Mouse (Mus musculus): ENCODE measurements at regions not wholly inside any gene's neighbourhood (a gene's known extent, or its start where the extent isn't known, plus 50 kb on each side); places are given as distances from the start of the nearest gene placed in this dataset.

DNA sequence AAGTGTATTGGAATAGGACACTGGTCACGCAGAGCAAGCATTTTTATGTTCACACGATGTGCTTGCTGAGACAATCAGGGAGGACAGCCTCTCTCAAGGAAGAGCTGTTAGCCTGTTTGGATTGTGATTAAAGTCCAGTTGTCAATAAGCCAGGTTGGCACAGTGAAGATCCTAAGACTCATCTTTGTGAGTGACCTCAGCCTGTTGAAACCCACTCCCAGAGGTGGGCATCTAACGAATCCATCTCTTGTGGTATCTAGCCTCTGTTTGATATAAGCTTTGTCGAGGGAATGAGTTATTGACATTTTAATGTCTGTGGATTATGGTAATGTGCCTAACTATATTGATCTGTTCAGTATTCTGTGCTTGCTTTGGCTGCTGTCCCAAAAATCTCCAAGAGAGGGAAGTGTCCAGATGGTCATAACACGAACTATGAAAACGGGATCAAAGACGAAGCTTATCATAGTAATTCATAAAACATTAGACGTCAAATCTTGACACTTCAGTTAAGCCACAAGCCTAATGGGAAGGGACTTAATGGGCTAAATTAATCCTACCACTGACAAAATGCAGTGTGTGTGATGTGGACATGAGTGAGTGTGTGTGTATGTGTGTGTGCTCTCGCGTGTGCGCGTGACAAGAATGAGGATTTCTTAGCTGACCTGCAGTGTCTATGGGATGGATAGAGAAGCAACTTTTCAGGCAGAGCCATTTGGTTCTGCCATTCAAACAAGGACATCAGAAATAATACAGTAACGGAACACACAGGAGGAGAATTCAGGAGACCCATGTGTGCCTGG, 104.8 kb upstream of the Fer start:
- H3K4me3 ChIP-seq (replicated peaks; ENCODE audit: low read length): no peak overlapping the region
- no peaks in the 10 kb centered on the region for H3K4me1 ChIP-seq (replicated peaks; ENCODE audit: low read depth, low read length)
- no peaks in the 10 kb centered on the region for H3K36me3 ChIP-seq (ENCODE audit: insufficient read depth, low read length)
- H3K27me3 ChIP-seq (ENCODE audit: insufficient read depth, low read length): no peaks in the 10 kb centered on the region
- TF ChIP-seq CTCF (conservative IDR thresholded peaks at IDR 0.05; ENCODE audit: low read length) (no peak), POU5F1 (IDR thresholded peaks at IDR 0.05; ENCODE audit: borderline replicate concordance, low read length) (no peak), NANOG (IDR thresholded peaks at IDR 0.05; ENCODE audit: borderline replicate concordance, low read length) (no peak)
- H3K9me3 ChIP-seq (ENCODE audit: low read length): peaks cover 63% of the 10 kb centered on the region

DNA sequence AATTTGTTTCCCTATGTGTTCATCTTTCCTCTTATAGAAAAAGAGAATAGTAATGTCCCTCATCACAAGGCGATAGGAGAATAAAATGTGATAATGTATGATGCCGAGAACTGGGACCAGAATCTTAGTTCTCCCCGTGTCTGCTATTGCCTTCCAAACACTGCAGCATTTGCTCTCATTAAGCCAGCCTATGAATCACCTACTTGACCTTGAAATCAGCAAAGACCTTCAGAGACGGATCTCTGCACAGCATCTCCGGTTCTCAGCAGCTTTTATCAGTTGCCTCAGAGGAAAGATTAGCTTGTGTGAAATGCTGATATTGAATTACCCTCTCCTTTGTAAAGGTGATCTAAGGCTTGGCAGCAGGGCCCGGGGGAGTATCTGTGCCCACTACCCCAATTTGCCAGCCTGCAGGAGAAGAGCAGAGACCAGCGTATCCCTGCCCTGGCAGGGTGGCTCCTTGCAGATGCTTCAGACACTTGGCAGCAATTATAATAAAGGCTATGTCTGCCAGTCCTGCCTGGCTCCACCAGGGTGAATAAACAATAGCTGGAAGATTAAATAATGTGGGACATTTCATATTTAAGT, 104.0 kb upstream of the Fer start:
- H3K4me1 ChIP-seq (replicated peaks; ENCODE audit: low read depth, low read length): no peaks in the 10 kb centered on the region
- TF ChIP-seq CTCF (conservative IDR thresholded peaks at IDR 0.05; ENCODE audit: low read length) (no peak), NANOG (IDR thresholded peaks at IDR 0.05; ENCODE audit: borderline replicate concordance, low read length) (no peak), POU5F1 (IDR thresholded peaks at IDR 0.05; ENCODE audit: borderline replicate concordance, low read length) (no peak)

DNA sequence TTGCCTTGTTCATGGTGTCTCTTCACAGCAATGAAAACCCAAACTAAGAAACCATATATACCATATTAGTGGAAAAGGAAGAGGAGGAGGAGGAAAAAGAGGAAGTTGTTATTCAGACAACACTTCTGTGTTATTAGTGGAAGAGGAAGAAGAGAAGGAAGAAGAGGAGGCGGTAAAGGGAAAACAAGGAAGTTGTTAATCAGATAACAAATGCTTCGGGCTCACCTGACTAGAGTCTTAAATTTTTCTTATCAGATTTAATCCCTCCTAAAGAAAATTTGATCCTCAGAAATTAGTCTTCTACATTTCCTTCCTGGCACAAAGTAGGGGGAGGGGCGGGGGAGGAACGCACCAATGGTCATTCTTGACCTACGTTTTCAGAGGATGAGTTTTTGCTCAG, 101.8 kb upstream of the Fer start:
- TF ChIP-seq CTCF (conservative IDR thresholded peaks at IDR 0.05; ENCODE audit: low read length) (no peak), NANOG (IDR thresholded peaks at IDR 0.05; ENCODE audit: borderline replicate concordance, low read length) (no peak), POU5F1 (IDR thresholded peaks at IDR 0.05; ENCODE audit: borderline replicate concordance, low read length) (no peak)
- 0 out of 2 replicates have a peak overlapping the region, but pooled peaks have one; percentile 2 for H3K4me3 ChIP-seq (replicated peaks; ENCODE audit: low read length)

More for the DNA sequence above, 104.0 kb upstream of the Fer start:
- Histone ChIP-seq H3K36me3 (ENCODE audit: insufficient read depth, low read length) (no peaks in the 10 kb centered on the region), H3K27me3 (ENCODE audit: insufficient read depth, low read length) (no peaks in the 10 kb centered on the region), H3K4me3 (replicated peaks; ENCODE audit: low read length) (no peak overlapping the region), H3K9me3 (ENCODE audit: low read length) (peaks cover 60% of the 10 kb centered on the region)

DNA sequence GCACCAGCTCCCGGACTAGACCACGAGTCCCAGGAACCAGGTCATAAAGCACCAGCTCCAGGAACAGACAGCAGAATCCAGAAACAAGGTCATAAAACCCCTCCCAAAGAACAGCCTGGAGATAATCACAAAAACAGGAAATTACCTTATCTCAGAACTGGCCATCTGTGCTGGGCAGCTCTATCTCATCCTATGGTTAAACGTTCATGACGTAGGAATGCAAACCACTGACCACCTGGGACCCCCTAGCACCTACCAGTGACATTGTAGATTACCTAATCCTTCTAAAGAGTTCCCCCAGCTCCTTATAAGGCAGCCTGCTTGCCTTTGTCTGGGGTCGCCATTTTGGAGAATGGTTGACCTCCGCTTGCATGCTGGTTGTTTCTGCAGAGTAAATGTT, 91.8 kb upstream of the Fer start:
- peaks cover 39% of the 10 kb centered on the region for H3K9me3 ChIP-seq (ENCODE audit: low read length)
- no peaks in the 10 kb centered on the region for H3K4me1 ChIP-seq (replicated peaks; ENCODE audit: low read depth, low read length)
- H3K36me3 ChIP-seq (ENCODE audit: insufficient read depth, low read length): 0 out of 2 replicates have a peak, but pooled peaks cover 3% of the 10 kb centered on the region
- no peaks in the 10 kb centered on the region for H3K27me3 ChIP-seq (ENCODE audit: insufficient read depth, low read length)
- no peak overlapping the region for H3K4me3 ChIP-seq (replicated peaks; ENCODE audit: low read length)
- no peak for TF ChIP-seq CTCF (conservative IDR thresholded peaks at IDR 0.05; ENCODE audit: low read length)
- TF ChIP-seq NANOG (IDR thresholded peaks at IDR 0.05; ENCODE audit: borderline replicate concordance, low read length): no peak
- TF ChIP-seq POU5F1 (IDR thresholded peaks at IDR 0.05; ENCODE audit: borderline replicate concordance, low read length): no peak

More for the DNA sequence above, 101.8 kb upstream of the Fer start:
- peaks cover 53% of the 10 kb centered on the region for H3K9me3 ChIP-seq (ENCODE audit: low read length)
- no peaks in the 10 kb centered on the region for H3K36me3 ChIP-seq (ENCODE audit: insufficient read depth, low read length)
- no peaks in the 10 kb centered on the region for H3K4me1 ChIP-seq (replicated peaks; ENCODE audit: low read depth, low read length)
- H3K27me3 ChIP-seq (ENCODE audit: insufficient read depth, low read length): no peaks in the 10 kb centered on the region

DNA sequence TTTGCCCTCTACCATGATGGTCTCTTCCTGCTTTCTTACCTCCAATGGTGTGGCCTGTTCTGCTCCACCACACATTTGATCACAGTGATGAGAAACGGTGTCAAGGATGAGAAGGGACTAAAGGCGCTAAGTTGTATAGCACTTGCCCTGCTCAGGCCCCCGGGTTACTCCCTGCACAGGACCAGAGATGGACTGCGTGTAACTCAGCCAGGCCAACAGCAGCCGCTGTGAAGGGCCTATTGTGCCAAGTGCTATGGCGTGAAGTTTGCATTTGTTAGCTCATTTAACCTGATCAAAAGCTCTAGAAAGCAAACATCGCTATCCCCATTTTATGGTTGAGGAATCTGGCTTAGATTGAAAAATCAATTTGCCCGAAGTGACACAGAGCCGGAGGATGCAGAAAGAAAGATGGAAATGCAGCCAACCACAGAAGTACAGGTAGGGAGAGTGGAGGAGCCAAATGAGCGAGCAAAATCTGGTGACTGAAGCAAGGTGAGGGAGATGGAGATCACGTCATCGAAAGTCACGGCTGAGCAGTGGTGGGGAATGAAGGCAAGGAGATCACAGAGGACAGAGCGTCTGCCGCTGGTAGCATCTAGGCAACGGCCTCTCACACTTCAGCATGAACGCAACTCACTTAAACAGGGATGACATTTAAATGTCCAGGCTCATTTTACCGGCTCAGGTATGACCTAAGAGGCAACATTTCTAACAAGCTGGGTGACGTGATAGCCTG, 78.3 kb upstream of the Fer start:
- TF ChIP-seq NANOG (IDR thresholded peaks at IDR 0.05; ENCODE audit: borderline replicate concordance, low read length) (no peak), CTCF (conservative IDR thresholded peaks at IDR 0.05; ENCODE audit: low read length) (no peak), POU5F1 (IDR thresholded peaks at IDR 0.05; ENCODE audit: borderline replicate concordance, low read length) (no peak)
- H3K9me3 ChIP-seq (ENCODE audit: low read length): peaks cover 15% of the 10 kb centered on the region
- H3K4me1 ChIP-seq (replicated peaks; ENCODE audit: low read depth, low read length): peaks cover 5% of the 10 kb centered on the region
- no peak overlapping the region for H3K4me3 ChIP-seq (replicated peaks; ENCODE audit: low read length)
- H3K27me3 ChIP-seq (ENCODE audit: insufficient read depth, low read length): no peaks in the 10 kb centered on the region
- no peaks in the 10 kb centered on the region for H3K36me3 ChIP-seq (ENCODE audit: insufficient read depth, low read length)

DNA sequence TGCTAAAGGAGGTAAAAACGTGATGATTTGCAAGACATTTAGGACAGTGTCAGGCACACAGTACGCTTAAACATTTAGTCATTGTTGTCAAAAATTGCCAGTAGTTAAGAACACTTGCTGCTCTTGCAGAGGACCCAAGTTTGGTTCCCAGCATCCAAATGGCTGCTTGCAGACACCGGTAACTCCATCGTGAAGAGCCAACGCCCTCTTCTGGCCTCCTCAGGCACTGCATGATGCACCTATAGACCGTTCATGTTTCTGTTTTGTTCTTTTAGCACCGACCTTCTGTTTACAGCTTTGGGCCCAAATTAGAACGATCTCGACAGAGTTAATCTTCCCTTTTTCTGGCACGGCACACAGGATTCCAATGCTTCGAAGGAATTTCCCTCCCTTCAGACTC, 76.4 kb upstream of the Fer start:
- H3K36me3 ChIP-seq (ENCODE audit: insufficient read depth, low read length): no peaks in the 10 kb centered on the region
- TF ChIP-seq POU5F1 (IDR thresholded peaks at IDR 0.05; ENCODE audit: borderline replicate concordance, low read length): no peak
- peak; percentile 64 for TF ChIP-seq CTCF (conservative IDR thresholded peaks at IDR 0.05; ENCODE audit: low read length)
- TF ChIP-seq NANOG (IDR thresholded peaks at IDR 0.05; ENCODE audit: borderline replicate concordance, low read length): no peak
- H3K9me3 ChIP-seq (ENCODE audit: low read length): no peaks in the 10 kb centered on the region
- H3K4me3 ChIP-seq (replicated peaks; ENCODE audit: low read length): no peak overlapping the region
- no peaks in the 10 kb centered on the region for H3K27me3 ChIP-seq (ENCODE audit: insufficient read depth, low read length)
- H3K4me1 ChIP-seq (replicated peaks; ENCODE audit: low read depth, low read length): peaks cover 5% of the 10 kb centered on the region

DNA sequence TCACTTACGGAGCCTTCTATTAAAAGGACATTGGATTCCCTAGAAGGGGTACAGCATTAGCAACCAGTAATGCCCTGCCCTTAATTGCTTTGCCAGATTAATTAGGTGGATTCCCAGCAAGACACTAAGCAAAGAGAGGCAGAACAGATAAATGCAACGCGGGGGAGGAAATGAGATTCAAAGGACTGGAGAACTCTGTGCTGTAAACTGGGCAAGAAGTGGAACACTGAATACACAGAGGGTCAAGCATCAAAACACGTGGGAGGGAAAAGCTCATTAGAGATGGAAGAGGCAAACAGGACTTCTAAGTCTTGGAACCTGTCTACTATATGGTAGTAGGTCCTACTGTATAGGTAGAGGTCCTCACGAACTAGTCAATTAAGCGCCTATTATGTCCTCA, 68.5 kb upstream of the Fer start:
- H3K27me3 ChIP-seq (ENCODE audit: insufficient read depth, low read length): no peaks in the 10 kb centered on the region
- H3K4me1 ChIP-seq (replicated peaks; ENCODE audit: low read depth, low read length): no peaks in the 10 kb centered on the region
- no peak for TF ChIP-seq NANOG (IDR thresholded peaks at IDR 0.05; ENCODE audit: borderline replicate concordance, low read length)
- no peak for TF ChIP-seq POU5F1 (IDR thresholded peaks at IDR 0.05; ENCODE audit: borderline replicate concordance, low read length)
- TF ChIP-seq CTCF (conservative IDR thresholded peaks at IDR 0.05; ENCODE audit: low read length): no peak
- H3K36me3 ChIP-seq (ENCODE audit: insufficient read depth, low read length): no peaks in the 10 kb centered on the region
- no peaks in the 10 kb centered on the region for H3K9me3 ChIP-seq (ENCODE audit: low read length)
- H3K4me3 ChIP-seq (replicated peaks; ENCODE audit: low read length): no peak overlapping the region

DNA sequence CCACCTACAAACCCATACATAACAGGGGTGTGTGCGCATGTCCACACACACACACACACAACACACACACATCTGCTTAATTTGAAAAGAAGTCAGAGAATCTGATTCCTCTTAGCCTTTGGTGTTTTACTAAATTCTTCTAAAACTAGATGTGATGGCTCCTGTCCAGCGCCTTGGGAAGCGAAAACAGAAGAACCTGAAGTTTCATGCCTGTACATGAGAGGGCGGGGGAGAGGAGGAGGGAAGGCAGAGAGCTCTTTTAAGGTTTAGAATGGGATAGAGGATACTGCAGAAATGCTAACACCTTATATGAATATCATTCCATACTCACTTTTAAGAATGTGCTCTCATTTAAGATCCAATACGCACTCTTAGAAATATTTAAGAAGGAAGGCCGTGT, 64.5 kb upstream of the Fer start:
- Histone ChIP-seq H3K4me1 (replicated peaks; ENCODE audit: low read depth, low read length) (peaks cover 11% of the 10 kb centered on the region), H3K36me3 (ENCODE audit: insufficient read depth, low read length) (no peaks in the 10 kb centered on the region), H3K27me3 (ENCODE audit: insufficient read depth, low read length) (no peaks in the 10 kb centered on the region), H3K4me3 (replicated peaks; ENCODE audit: low read length) (no peak overlapping the region), H3K9me3 (ENCODE audit: low read length) (no peaks in the 10 kb centered on the region)
- TF ChIP-seq POU5F1 (IDR thresholded peaks at IDR 0.05; ENCODE audit: borderline replicate concordance, low read length) (no peak), CTCF (conservative IDR thresholded peaks at IDR 0.05; ENCODE audit: low read length) (no peak), NANOG (IDR thresholded peaks at IDR 0.05; ENCODE audit: borderline replicate concordance, low read length) (no peak)
